Mouse (Mus musculus) left cerebral cortex, adult 8-10 months (tissue): ENCODE measurements around the gene Ano10. TPM values are rescaled to one million over a fixed set of nuclear protein-coding genes. Genes with fewer than 3 reads are reported as not detected.

Source experiments
- DNase-seq, 2 experiments: peaks; one replicate each; pipeline ENCODE4 v3.0.0; 2022; ENCODE audit warnings: low spot score in 2 of 2
- total RNA-seq, 4 experiments: library from RNA; stranded (reverse); gene quantifications; 2 replicates each; pipeline ENCODE4 v1.2.4; 2022

Ano10 gene
- total RNA-seq, 4 experiments from 2014 or later, result 28.5 to 29.8 (median 29.6) TPM

- no peak for DNase-seq
These were observed 129.7 kb downstream of the Ano10 start for GRCm38 (mm10) chr9:122164535-122164934.

- peak in 1 of 2 experiments; percentile 34 for DNase-seq
These were observed 137.2 kb downstream of the Ano10 start for GRCm38 (mm10) chr9:122157079-122157441.

GRCm38 (mm10) chr9:122156389-122157078 is 137.7 kb downstream of the Ano10 start:
- DNase-seq, result no peak

- no peak for DNase-seq
These were observed 139.0 kb downstream of the Ano10 start for GRCm38 (mm10) chr9:122155193-122155592.

DNA sequence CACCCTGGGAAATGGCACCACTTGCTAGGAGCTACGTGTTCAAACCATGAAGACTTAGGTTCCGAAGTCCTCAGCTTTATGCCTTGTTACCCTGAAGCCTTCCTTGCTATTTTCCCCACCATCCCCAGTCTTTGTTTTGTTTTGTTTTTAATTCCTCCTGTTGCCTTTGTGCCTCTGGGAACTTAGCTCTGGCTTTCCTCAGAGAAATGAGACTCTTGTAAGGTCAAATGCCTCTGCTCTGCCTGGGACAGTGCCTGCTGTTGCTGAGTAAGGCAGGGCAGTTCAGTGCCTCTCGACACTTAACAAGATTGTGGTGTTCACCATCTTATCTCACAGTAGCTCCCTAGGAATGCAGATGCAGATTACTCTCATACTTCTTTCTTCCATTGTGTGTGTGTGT is 140.8 kb downstream of the Ano10 start:
- no peak for DNase-seq

DNA sequence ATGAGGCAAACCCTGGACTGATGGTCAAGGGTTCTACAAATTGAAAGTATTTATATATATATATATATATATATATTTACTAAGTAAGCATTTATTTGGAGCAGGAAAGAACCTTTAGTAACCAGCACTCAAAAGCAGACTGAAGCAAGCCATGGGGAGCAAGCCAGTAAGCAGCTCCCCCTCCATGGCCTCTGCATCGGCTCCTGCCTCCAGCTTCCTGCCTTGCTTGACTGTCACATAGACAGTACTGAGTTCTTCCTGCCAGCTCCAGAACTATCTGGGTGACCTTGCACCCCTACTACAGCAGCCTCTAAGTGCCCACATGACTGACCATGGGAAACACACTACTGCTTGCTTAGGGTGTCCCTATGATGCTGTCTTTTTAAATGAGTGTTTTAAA is 141.7 kb downstream of the Ano10 start:
- no peak for DNase-seq

- DNase-seq, result no peak
These were observed 142.2 kb downstream of the Ano10 start for GRCm38 (mm10) chr9:122152063-122152462.

GRCm38 (mm10) chr9:122149997-122150826 is 144.0 kb downstream of the Ano10 start:
- DNase-seq, result no peak

DNA sequence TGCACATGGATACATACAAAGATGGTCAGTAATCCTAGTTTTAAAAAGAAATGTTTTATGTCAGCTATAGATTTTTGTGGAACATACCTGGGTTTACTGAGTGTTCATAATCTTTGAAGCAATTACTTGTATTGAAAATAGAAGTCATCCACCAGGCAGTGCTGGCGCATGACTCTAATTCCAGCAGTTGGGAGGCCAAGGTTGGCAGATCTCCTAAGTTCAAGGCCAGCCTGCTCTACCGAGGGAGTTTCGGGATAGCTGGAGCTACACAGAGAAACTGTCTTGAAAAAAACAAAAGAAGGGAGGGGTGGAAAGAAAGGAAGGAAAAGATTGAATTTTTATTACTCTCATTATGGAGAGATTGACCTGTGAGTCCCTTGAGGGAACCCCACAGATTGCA is 145.9 kb downstream of the Ano10 start:
- DNase-seq, result no peak

- no peak for DNase-seq
These were observed 147.9 kb downstream of the Ano10 start for GRCm38 (mm10) chr9:122146124-122146870.

GRCm38 (mm10) chr9:122145677-122146076 is 148.5 kb downstream of the Ano10 start:
- DNase-seq, result no peak

DNA sequence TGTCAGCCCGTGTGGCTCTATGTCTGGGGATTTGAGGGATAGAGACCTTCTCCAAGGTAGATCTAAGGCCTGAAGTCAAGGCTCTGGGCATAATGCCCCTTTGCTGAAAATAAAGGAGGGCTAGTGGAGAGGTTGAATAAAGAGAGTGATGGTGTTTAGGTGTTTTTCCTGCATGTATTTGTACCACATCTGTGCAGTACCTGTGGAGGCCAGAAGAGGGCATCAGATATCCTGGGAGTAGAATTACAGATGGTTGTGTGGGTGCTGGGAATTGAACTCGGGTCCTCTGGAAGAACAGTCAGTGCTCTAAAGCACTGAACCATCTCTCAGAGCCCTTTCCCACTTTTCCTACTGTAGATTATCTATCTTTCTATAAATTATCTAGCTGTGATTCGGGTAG is 149.4 kb downstream of the Ano10 start:
- no peak for DNase-seq

DNA sequence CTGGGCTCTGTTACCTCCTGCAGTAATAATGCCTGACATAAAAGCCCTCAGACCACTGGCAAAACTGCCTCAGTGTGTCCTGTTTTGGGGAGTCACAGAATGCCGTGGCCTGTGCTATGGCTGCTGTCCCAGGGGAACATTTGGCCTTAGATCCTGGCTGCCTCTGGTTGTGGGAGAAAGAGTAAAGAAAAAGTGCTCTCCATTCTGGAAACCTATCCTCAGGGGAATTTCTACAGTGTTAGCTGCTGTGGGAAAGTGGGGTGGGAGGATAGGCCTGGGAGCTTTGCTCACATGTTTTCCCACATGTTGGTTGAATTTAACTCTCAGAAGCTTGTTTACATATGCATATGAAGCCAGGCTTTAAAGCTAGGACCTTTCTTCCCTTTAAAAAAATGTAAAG is 151.0 kb downstream of the Ano10 start:
- no peak for DNase-seq

DNA sequence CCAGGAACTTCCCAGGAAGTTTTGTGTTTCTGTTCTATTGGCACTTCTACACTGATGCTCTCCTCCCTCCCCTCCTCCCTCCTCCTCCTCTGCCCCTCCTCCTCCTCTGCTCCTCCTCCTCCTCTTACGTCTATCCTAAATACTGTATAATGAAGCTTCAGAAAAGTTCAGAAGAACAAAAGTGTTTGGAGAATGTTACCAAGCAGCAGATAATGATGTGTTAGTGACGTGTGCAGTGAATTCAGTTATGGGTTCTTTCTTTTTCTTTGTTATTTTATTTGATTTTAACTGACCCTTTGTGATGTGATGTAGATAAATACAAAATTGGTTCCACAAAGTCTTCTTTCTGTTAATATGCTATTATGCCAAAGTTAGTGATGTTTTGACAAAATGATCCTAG is 155.0 kb downstream of the Ano10 start:
- no peak for DNase-seq

DNA sequence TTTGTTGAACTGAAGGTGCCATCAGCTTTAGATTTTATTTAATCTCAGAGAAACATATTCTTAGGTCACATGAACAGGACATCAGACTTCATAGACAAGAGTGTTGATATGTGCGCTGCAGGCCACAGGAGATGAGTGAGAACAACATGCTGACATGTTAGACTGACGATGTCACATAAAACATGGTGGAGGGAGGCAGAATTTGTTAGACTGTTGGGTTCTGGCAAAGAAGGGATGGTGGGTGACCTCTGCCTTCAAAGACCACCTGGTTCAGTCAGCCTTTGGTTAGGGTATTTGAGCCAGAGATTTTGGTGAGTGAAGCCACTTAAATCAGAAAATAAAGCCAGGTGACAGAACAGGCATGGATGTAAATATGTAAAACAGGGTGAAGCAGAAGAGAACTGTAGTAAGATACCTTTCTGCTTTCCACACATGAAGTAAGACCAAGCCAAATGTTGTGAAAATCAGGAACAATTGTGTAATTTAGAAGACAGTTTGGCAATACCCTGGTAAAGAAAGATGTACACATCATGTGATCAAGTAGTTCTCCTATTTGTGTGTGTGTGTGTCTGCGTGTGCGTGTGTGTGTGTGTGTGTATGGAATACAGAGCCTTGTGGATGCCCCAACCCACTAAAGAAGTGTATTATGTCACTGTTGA is 155.7 kb downstream of the Ano10 start:
- no peak for DNase-seq

DNA sequence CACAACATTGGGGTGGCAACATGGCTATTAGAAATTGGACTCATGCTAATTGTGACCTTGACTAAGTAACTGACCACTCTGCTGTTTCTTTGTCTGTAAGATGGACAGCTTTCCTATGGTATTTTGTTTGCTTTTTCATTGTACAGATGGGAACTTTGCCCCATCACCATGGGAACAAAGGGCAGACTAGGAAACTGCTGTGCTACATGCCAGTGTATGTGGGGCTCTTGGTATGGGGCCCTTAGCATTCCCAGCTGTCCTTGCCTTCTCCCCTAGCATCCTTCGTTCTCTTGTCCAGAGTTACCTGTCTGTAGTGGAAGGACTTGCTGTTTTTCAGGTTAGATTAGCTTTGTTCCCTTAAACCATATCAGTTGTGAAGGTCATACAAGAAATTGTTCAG is 156.3 kb downstream of the Ano10 start:
- no peak for DNase-seq

- DNase-seq, result no peak
These were observed 158.4 kb downstream of the Ano10 start for GRCm38 (mm10) chr9:122135885-122136170.

DNA sequence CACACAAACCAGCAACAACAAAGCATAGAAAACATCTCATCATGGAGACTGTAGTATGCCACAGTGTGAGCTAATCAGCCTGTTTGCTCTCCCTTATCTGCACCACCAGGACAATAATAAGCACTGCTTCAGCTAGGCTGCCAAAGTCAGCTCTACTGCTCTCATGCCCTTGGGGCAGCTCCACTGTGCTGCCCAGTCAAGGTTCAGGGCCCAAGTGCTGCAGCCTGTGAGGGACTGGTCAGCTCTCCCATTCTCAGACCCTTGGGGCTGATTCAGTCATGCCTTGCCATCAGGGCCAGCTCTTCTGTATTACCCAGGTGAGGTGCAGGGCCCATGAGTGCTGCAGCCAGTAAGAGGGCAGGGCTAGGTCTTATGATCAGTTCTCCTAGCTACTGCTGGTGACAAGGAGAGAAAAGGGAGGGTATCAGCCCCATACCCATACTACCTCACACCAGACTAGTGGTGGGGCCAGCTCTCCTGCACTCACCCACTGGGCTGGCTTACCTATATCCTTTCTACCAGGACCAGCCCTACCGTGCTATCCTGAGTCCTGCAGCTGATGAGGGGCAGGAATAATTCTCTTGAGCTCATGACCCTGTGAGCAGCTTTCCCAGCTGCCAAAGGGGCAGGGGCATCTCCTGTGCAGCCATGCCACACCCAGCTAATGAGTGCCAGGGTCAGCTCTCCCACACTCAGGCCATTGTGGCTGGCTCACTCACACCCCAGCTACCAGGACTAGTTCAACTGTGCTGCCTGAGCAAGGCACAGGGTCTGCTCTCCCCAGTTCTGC is 158.9 kb downstream of the Ano10 start:
- DNase-seq, result no peak

- no peak for DNase-seq
These were observed 162.1 kb downstream of the Ano10 start for GRCm38 (mm10) chr9:122132145-122132544.

DNA sequence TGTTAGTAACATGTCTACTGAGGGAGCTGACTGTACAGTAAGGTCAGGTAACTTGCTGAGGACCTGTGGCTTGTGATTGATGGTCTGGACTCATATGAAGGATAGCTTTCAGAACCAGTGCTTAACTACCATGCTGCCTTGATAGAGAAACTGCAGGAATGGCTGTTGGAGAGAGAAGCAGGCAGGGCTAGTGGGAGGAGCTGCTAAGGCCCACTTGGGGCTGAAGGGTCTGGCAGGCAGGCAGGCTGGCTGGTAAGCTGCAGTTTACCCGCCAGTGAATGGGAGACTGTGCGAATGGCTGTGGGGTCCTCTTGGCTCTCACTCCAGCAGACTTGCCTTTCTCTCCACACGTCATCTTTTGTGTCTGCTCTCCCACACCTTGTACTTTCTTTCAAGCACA is 163.6 kb downstream of the Ano10 start:
- DNase-seq, result no peak

- DNase-seq, result no peak
These were observed 165.5 kb downstream of the Ano10 start for GRCm38 (mm10) chr9:122128686-122129085.
